Mouse (Mus musculus) heart, postnatal 0 days (tissue): ENCODE measurements around the gene Lamb3. TPM values are rescaled to one million over a fixed set of nuclear protein-coding genes. Genes with fewer than 3 reads are reported as not detected.

Experiments
- ATAC-seq: fragments of 200-750 bp; cut with Nextera tagmentation; 2 replicates; pipeline ENCODE4 v1.8.0; 2017; ENCODE audit warnings: low read depth, moderate number of reproducible peaks, moderate library complexity; ENCODE audit not compliant: insufficient read depth
- DNase-seq: peaks from one replicate; pipeline ENCODE4 v3.0.0-alpha.2; 2016; ENCODE audit warnings: low spot score
- H3K27ac ChIP-seq: fragments of 300-500 bp; sonication (generic); 2 replicates; pipeline ENCODE4 v1.5.1; 2014; ENCODE audit warnings: low read depth, mild to moderate bottlenecking
- H3K27me3 ChIP-seq: fragments of 300-500 bp; sonication (generic); 2 replicates; pipeline ENCODE4 v1.6.1; 2014; ENCODE audit warnings: low read length, mixed read lengths; ENCODE audit not compliant: control insufficient read depth, insufficient read depth
- H3K36me3 ChIP-seq: fragments of 300-500 bp; sonication (generic); replicated peaks from 2 replicates; pipeline ENCODE4 v1.6.1; 2014; ENCODE audit warnings: low read length, mixed read lengths; ENCODE audit not compliant: control insufficient read depth, insufficient read depth
- H3K4me1 ChIP-seq: fragments of 300-500 bp; sonication (generic); 2 replicates; pipeline ENCODE4 v1.6.1; 2014; ENCODE audit warnings: antibody characterized with exemption; ENCODE audit not compliant: control insufficient read depth, insufficient read depth
- H3K4me2 ChIP-seq: fragments of 300-500 bp; sonication (generic); 2 replicates; pipeline ENCODE4 v1.6.1; 2014; ENCODE audit warnings: low read depth, mild to moderate bottlenecking, low read length, moderate library complexity
- H3K4me3 ChIP-seq: fragments of 300-500 bp; sonication (generic); 2 replicates; pipeline ENCODE4 v1.5.1; 2014; ENCODE audit warnings: low read depth, low read length
- H3K9ac ChIP-seq: fragments of 300-500 bp; sonication (generic); replicated peaks from 2 replicates; pipeline ENCODE4 v1.6.1; 2014; ENCODE audit warnings: low read depth, low read length, mixed read lengths
- H3K9me3 ChIP-seq: fragments of 300-500 bp; sonication (generic); replicated peaks from 2 replicates; pipeline ENCODE4 v1.6.1; 2016; ENCODE audit warnings: low read length; ENCODE audit not compliant: control insufficient read depth
- CTCF ChIP-seq: IDR thresholded peaks from 2 replicates; pipeline ENCODE4 v1.5.1; 2016; ENCODE audit warnings: antibody characterized with exemption, control low read depth, low read depth
- EP300 ChIP-seq: IDR thresholded peaks from 2 replicates; pipeline ENCODE4 v1.6.1; 2016; ENCODE audit warnings: antibody characterized with exemption, low read depth
- WGBS: fragments of 180-500 bp; shearing (Covaris S2); extraction: QIAGEN DNeasy Blood & Tissue Kit; methylation state at CpG from one replicate; pipeline ENCODE4 v1.1.7; 2014; 5-methylcytosine and 5-hydroxymethylcytosine counted together
- polyA plus RNA-seq: library from polyadenylated mRNA; unstranded; fragments of >200 nt; fragmentation: Nextera tagmentation; extraction: Ambion mirVana; gene quantifications from 2 replicates; pipeline ENCODE4 v1.2.1, GENCODE M21; 2015
- total RNA-seq: library from RNA; depleted of rRNA; stranded (reverse); fragments of >200 nt; gene quantifications from 2 replicates; pipeline ENCODE4 v1.2.3, GENCODE M21; 2014; ENCODE audit warnings: low replicate concordance

Gene Lamb3
- total and polyA plus RNA-seq, 2 experiments from 2014 or later: 8.1 to 9.8 TPM

DNA sequence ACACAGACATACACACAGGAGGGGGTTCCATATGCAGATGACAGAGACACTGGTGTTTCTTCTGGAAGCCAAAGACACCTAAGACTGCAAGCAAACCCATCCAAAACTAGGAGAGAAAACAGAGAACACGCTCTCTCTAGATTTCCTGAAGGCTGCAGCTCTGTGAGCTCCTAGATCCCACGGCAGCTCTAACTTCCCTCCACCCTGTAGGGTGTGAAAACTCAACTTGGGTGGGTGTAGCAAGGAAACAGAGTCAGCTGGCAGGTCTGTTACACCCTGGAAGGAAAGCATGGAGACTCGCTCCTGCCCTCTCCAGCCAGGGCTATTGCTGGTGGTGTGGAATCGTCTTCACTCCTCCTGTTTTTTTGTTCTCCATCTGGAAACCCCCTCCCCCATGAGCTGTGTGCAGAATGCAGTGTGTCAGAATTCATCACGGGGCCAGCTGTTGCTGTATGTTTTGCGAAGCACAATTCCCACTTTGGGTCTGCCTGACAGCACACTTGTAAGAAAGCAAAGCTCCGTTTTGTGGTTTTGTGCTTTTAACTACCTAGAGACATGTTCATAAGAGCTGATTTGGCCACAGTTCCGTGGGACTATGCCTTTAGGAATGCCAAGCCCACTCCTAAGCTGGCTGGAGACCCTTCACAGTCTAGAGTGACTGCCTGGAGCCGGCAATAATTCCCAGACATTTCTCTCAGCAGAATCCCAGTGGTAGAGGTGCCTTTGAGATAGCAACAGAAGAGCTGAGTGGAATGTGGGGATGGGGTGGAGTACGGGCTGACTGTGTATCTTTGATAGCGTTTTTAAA is 174.3 kb downstream of the Lamb3 start:
- DNase-seq (no peak), ATAC-seq (peak; percentile 18)
- no peaks in the 10 kb centered on the region for H3K9me3 ChIP-seq
- no peak overlapping the region for H3K9ac ChIP-seq
- WGBS: 30% methylated on average over 11 of the region's 11 CpGs
- H3K4me3 ChIP-seq: peak overlapping the region; percentile 35; the same call in 1 of the 2 replicates
- H3K4me2 ChIP-seq: peak overlapping the region; percentile 54
- H3K4me1 ChIP-seq: peaks cover 16% of the 10 kb centered on the region; the same call in 1 of the 2 replicates
- TF ChIP-seq CTCF (no peak), EP300 (no peak)
- H3K27me3 ChIP-seq: no peaks in the 10 kb centered on the region
- H3K27ac ChIP-seq: no peak overlapping the region; the same call in 1 of the 2 replicates
- H3K36me3 ChIP-seq: no peaks in the 10 kb centered on the region

DNA sequence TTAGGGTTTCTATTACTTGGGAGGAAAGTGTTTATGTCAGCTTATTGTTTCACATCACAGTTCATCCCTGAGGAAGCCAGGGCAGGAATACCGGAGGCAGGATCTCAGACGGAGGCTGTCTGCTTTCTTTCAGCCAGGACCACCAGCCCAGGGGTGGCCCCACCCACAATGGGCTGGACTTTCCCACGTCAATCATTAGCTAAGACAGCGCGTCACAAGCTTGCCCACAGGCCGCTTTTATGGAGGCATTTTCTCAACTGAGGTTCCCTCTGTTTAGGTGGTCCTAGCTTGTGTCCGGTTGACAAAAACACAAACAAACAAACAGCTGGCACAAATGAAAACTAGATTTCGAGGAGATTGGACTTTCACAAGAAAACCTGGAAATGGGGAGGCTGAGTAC is 174.9 kb downstream of the Lamb3 start:
- ATAC-seq: peak; percentile 70
- H3K27ac ChIP-seq: no peak overlapping the region; the same call in 1 of the 2 replicates
- H3K9ac ChIP-seq: no peak overlapping the region; the same call in 1 of the 2 replicates
- peak; percentile 43 for DNase-seq
- H3K27me3 ChIP-seq: 0 out of 2 replicates have a peak, but pooled peaks cover 6% of the 10 kb centered on the region
- WGBS: 2% methylated on average over 8 of the region's 8 CpGs
- H3K36me3 ChIP-seq: no peaks in the 10 kb centered on the region
- H3K4me1 ChIP-seq: peaks cover 18% of the 10 kb centered on the region; the same call in 1 of the 2 replicates
- peak overlapping the region; percentile 35 for H3K4me3 ChIP-seq
- no peak for TF ChIP-seq EP300
- no peak for TF ChIP-seq CTCF
- no peaks in the 10 kb centered on the region for H3K9me3 ChIP-seq
- H3K4me2 ChIP-seq: peak overlapping the region; percentile 54

DNA sequence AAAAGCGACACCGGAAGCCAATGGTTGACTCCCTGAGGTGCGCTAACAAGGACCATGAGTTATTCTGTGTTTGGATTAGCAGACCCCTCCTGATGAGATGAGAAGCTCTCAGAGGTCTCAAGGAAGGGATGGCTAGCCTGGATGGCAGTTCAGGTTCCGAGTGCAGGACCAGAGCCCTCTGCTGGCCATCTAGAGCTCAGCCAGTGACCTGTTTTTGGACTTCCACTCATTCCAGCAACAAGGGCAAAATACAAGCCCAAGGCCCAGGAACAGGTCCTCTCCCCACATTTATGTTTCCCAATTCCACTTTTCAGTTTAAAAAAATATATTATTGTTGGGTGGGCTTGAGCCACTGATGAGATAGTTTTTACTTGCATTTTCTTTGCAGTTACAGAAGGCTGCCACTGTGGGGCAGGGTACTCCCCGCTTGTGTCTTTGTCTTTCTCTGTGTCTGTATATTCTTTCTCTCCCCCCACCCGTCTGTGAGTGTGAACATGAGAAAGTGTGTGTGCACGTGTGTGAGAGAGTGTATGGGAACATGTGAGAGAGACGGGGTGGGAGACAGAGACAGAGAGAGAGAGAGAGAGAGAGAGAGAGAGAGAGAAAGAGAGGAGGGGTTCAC is 175.5 kb downstream of the Lamb3 start:
- H3K4me2 ChIP-seq: peak overlapping the region; percentile 54
- ATAC-seq (peak; percentile 56; the same call in 1 of the 2 replicates), DNase-seq (peak; percentile 72)
- H3K27ac ChIP-seq: no peak overlapping the region; the same call in 1 of the 2 replicates
- H3K36me3 ChIP-seq: no peaks in the 10 kb centered on the region
- H3K9ac ChIP-seq: peak overlapping the region; percentile 38; the same call in 1 of the 2 replicates
- TF ChIP-seq CTCF: peak; percentile 68
- TF ChIP-seq EP300: no peak
- 0 out of 2 replicates have a peak, but pooled peaks cover 6% of the 10 kb centered on the region for H3K27me3 ChIP-seq
- peak overlapping the region; percentile 35 for H3K4me3 ChIP-seq
- 6% methylated on average over 8 of the region's 8 CpGs for WGBS
- no peaks in the 10 kb centered on the region for H3K9me3 ChIP-seq
- H3K4me1 ChIP-seq: peaks cover 18% of the 10 kb centered on the region; the same call in 1 of the 2 replicates

DNA sequence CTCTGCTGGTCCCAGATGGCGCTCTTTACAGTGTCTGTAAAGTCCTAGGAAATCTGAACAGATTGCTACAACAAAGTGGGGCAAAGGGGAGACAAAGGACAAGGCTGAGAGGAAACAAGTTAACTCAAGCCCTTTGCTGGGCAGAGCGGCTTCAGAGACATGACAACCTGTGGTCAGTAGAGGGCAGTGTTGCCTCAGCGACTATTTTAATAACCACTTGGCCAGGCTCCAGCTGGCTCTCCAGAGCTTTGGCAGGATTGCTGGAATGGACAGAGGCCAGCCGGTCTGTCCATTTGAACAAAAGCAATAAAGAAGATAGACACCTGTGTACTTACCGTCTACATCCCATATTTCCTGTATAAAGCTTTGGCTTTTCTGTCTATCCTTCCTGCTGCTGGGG is 178.6 kb downstream of the Lamb3 start:
- peaks cover 18% of the 10 kb centered on the region for H3K4me1 ChIP-seq
- H3K9ac ChIP-seq: no peak overlapping the region
- no peak overlapping the region for H3K4me3 ChIP-seq
- H3K4me2 ChIP-seq: no peak overlapping the region
- no peak for TF ChIP-seq EP300
- TF ChIP-seq CTCF: peak; percentile 88
- WGBS: 1% methylated on average over 5 of the region's 5 CpGs
- peak; percentile 87 for DNase-seq
- no peaks in the 10 kb centered on the region for H3K9me3 ChIP-seq
- H3K27me3 ChIP-seq: 0 out of 2 replicates have a peak, but pooled peaks cover 11% of the 10 kb centered on the region
- H3K36me3 ChIP-seq: no peaks in the 10 kb centered on the region
- peak; percentile 42 for ATAC-seq
- H3K27ac ChIP-seq: no peak overlapping the region

DNA sequence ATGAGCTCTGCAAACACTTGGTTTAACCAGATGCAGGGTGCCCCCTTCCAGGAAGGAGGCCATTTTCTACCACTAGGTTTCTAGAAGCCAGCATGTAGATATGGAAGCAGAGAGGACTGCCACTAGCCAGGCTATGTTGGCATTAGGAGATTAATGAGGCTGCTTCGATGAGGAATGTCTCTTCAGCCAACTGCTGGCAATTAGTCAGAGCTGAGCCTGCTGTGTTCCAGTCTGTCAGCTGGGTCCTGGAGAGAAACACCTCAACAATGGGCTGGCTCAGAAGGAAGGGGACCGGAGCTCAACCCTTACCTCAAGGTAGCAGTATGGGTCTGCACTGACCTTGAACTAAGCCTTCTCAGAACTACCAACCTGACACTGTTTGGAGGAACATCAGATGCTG is 179.7 kb downstream of the Lamb3 start:
- no peak overlapping the region for H3K4me3 ChIP-seq
- no peak for TF ChIP-seq EP300
- TF ChIP-seq CTCF: no peak
- ATAC-seq (no peak), DNase-seq (no peak)
- H3K27me3 ChIP-seq: 0 out of 2 replicates have a peak, but pooled peaks cover 11% of the 10 kb centered on the region
- no peak overlapping the region for H3K27ac ChIP-seq
- no peak overlapping the region for H3K9ac ChIP-seq
- peaks cover 11% of the 10 kb centered on the region for H3K4me1 ChIP-seq
- WGBS: 48% methylated on average over 2 of the region's 2 CpGs
- no peaks in the 10 kb centered on the region for H3K36me3 ChIP-seq
- H3K9me3 ChIP-seq: no peaks in the 10 kb centered on the region
- no peak overlapping the region for H3K4me2 ChIP-seq
